Mouse (Mus musculus) MEL (cell line): Measurements from ENCODE around the gene Cdca7. TPM values are rescaled to one million over a fixed set of nuclear protein-coding genes. Genes with fewer than 3 reads are reported as not detected.

ENCODE experiments used
- DNase-seq: peaks from one replicate; pipeline ENCODE4 v3.0.0; 2011; ENCODE audit warnings: low read depth, low spot score
- H3K27ac ChIP-seq: 2 replicates; pipeline ENCODE4 v1.5.1; 2012; ENCODE audit warnings: low read depth, mild to moderate bottlenecking, control low read depth, low read length, moderate library complexity; ENCODE audit not compliant: control insufficient read depth
- H3K27me3 ChIP-seq, 2 experiments: fragments of 150-350 bp in 1 of 2; sonication (generic) in 1 of 2; 2 replicates each; pipeline ENCODE4 v1.6.1; 2012; ENCODE audit warnings: low read length in 2 of 2, mild to moderate bottlenecking in 2 of 2, improper control_type of control experiment in 1 of 2, moderate library complexity in 1 of 2; ENCODE audit not compliant: insufficient read depth in 2 of 2, control insufficient read depth in 1 of 2
- H3K36me3 ChIP-seq, 2 experiments: 2 replicates each; pipeline ENCODE4 v1.6.1; 2012 to 2014; ENCODE audit warnings: low read length in 2 of 2, improper control_type of control experiment in 1 of 2, inconsistent platforms in 1 of 2, mild to moderate bottlenecking in 1 of 2; ENCODE audit not compliant: insufficient read depth in 2 of 2, control insufficient read depth in 1 of 2
- H3K4me1 ChIP-seq, 2 experiments: fragments of 150-350 bp in 1 of 2; sonication (generic) in 1 of 2; 2 replicates each; pipeline ENCODE4 v1.6.1; 2012; ENCODE audit warnings: low read length in 2 of 2, improper control_type of control experiment in 1 of 2, mild to moderate bottlenecking in 1 of 2; ENCODE audit not compliant: insufficient read depth in 2 of 2, control insufficient read depth in 1 of 2
- H3K4me3 ChIP-seq, 2 experiments: fragments of 150-350 bp in 1 of 2; sonication (generic) in 1 of 2; 2 replicates each; pipeline ENCODE4 v1.5.1; 2012; ENCODE audit warnings: low read depth in 2 of 2, low read length in 2 of 2, mild to moderate bottlenecking in 2 of 2, moderate library complexity in 2 of 2, control low read depth in 1 of 2, improper control_type of control experiment in 1 of 2; ENCODE audit not compliant: control insufficient read depth in 1 of 2, insufficient read depth in 1 of 2
- H3K79me2 ChIP-seq: 2 replicates; pipeline ENCODE4 v1.6.1; 2012; ENCODE audit warnings: mild to moderate bottlenecking, low read length, moderate library complexity; ENCODE audit not compliant: control insufficient read depth, poor library complexity, insufficient read depth
- H3K9ac ChIP-seq: 2 replicates; pipeline ENCODE4 v1.6.1; 2012; ENCODE audit warnings: low read depth, mild to moderate bottlenecking, control low read depth, low read length, moderate library complexity; ENCODE audit not compliant: control insufficient read depth, poor library complexity, severe bottlenecking
- H3K9me3 ChIP-seq: fragments of 150-350 bp; sonication (generic); replicated peaks from 2 replicates; pipeline ENCODE4 v1.6.1; 2012; ENCODE audit warnings: mild to moderate bottlenecking, low read length, improper control_type of control experiment, moderate library complexity; ENCODE audit not compliant: insufficient read depth
- CHD1 ChIP-seq: IDR thresholded peaks from 2 replicates; pipeline ENCODE4 v1.6.1; 2012; ENCODE audit warnings: low read depth, mild to moderate bottlenecking, inconsistent platforms, low read length, improper control_type of control experiment
- CHD2 ChIP-seq: IDR thresholded peaks from 2 replicates; pipeline ENCODE4 v1.6.1; 2011; ENCODE audit warnings: low read length, improper control_type of control experiment
- CTCF ChIP-seq, 3 experiments: IDR thresholded peaks in 2 of 3; conservative IDR thresholded peaks in 1 of 3; 2 replicates each; pipeline ENCODE4 v1.5.1; 2011 to 2012; ENCODE audit warnings: low read length in 3 of 3, low read depth in 2 of 3, mild to moderate bottlenecking in 2 of 3, improper control_type of control experiment in 1 of 3, inconsistent platforms in 1 of 3, mixed read lengths in 1 of 3, moderate library complexity in 1 of 3; ENCODE audit not compliant: control insufficient read depth in 1 of 3, insufficient read depth in 1 of 3, poor library complexity in 1 of 3, severe bottlenecking in 1 of 3
- E2F4 ChIP-seq: IDR thresholded peaks from 2 replicates; pipeline ENCODE4 v1.6.1; 2011; ENCODE audit warnings: low read depth, low read length, improper control_type of control experiment, borderline replicate concordance
- ELF1 ChIP-seq: IDR thresholded peaks from 2 replicates; pipeline ENCODE4 v1.6.1; 2014; ENCODE audit warnings: low read depth, mild to moderate bottlenecking, inconsistent platforms, low read length, improper control_type of control experiment, moderate library complexity
- EP300 ChIP-seq, 2 experiments: IDR thresholded peaks; 2 replicates each; pipeline ENCODE4 v1.6.1; 2011; ENCODE audit warnings: improper control_type of control experiment in 2 of 2, low read length in 2 of 2, low read depth in 1 of 2, mild to moderate bottlenecking in 1 of 2
- ETS1 ChIP-seq: IDR thresholded peaks from 2 replicates; pipeline ENCODE4 v1.6.1; 2012; ENCODE audit warnings: low read depth, mild to moderate bottlenecking, inconsistent platforms, low read length, improper control_type of control experiment, moderate library complexity
- GATA1 ChIP-seq: IDR thresholded peaks from 2 replicates; pipeline ENCODE4 v1.6.1; 2011; ENCODE audit warnings: low read depth, low read length, improper control_type of control experiment
- HCFC1 ChIP-seq: IDR thresholded peaks from 2 replicates; pipeline ENCODE4 v1.6.1; 2012; ENCODE audit warnings: low read depth, mild to moderate bottlenecking, inconsistent platforms, low read length, improper control_type of control experiment, moderate library complexity
- JUND ChIP-seq: IDR thresholded peaks from 2 replicates; pipeline ENCODE4 v1.6.1; 2011; ENCODE audit warnings: low read depth, mild to moderate bottlenecking, improper control_type of control experiment, low read length
- KAT2A ChIP-seq: conservative IDR thresholded peaks from 2 replicates; pipeline ENCODE4 v1.6.1; 2012; ENCODE audit warnings: low read depth, low read length, improper control_type of control experiment, inconsistent platforms
- MAFK ChIP-seq: IDR thresholded peaks from 2 replicates; pipeline ENCODE4 v1.6.1; 2011; ENCODE audit warnings: low read depth, mild to moderate bottlenecking, low read length, improper control_type of control experiment, borderline replicate concordance
- MAX ChIP-seq: IDR thresholded peaks from 2 replicates; pipeline ENCODE4 v1.6.1; 2011; ENCODE audit warnings: low read length, improper control_type of control experiment
- MAZ ChIP-seq: IDR thresholded peaks from 2 replicates; pipeline ENCODE4 v1.6.1; 2012; ENCODE audit warnings: low read depth, mild to moderate bottlenecking, inconsistent platforms, low read length, improper control_type of control experiment
- MXI1 ChIP-seq: IDR thresholded peaks from 2 replicates; pipeline ENCODE4 v1.6.1; 2011; ENCODE audit warnings: mild to moderate bottlenecking, low read depth, low read length, improper control_type of control experiment
- MYB ChIP-seq: IDR thresholded peaks from 2 replicates; pipeline ENCODE4 v1.6.1; 2011; ENCODE audit warnings: mild to moderate bottlenecking, low read depth, low read length, improper control_type of control experiment
- MYC ChIP-seq: IDR thresholded peaks from 2 replicates; pipeline ENCODE4 v1.6.1; 2011; ENCODE audit warnings: low read depth, mild to moderate bottlenecking, low read length, improper control_type of control experiment, moderate library complexity
- NELFE ChIP-seq: IDR thresholded peaks from 2 replicates; pipeline ENCODE4 v1.6.1; 2011; ENCODE audit warnings: low read depth, low read length, improper control_type of control experiment
- NRF1 ChIP-seq: IDR thresholded peaks from 2 replicates; pipeline ENCODE4 v1.6.1; 2014; ENCODE audit warnings: low read depth, mild to moderate bottlenecking, inconsistent platforms, low read length, improper control_type of control experiment, moderate library complexity; ENCODE audit not compliant: poor library complexity, insufficient read depth, severe bottlenecking
- POLR2AphosphoS5 ChIP-seq: IDR thresholded peaks from 2 replicates; pipeline ENCODE4 v1.6.1; 2012; ENCODE audit warnings: low read depth, borderline replicate concordance, mild to moderate bottlenecking, inconsistent platforms, low read length, moderate library complexity, mixed read lengths
- RCOR1 ChIP-seq: IDR thresholded peaks from 2 replicates; pipeline ENCODE4 v1.6.1; 2012; ENCODE audit warnings: low read depth, mild to moderate bottlenecking, inconsistent platforms, low read length, improper control_type of control experiment
- SIN3A ChIP-seq: IDR thresholded peaks from 2 replicates; pipeline ENCODE4 v1.6.1; 2012; ENCODE audit warnings: low read length, improper control_type of control experiment, inconsistent platforms
- SMC3 ChIP-seq: IDR thresholded peaks from 2 replicates; pipeline ENCODE4 v1.6.1; 2011; ENCODE audit warnings: low read depth, low read length, improper control_type of control experiment
- TBP ChIP-seq: IDR thresholded peaks from 2 replicates; pipeline ENCODE4 v1.8.0; 2011; ENCODE audit warnings: low read depth, low read length, improper control_type of control experiment
- TCF12 ChIP-seq: IDR thresholded peaks from 2 replicates; pipeline ENCODE4 v1.6.1; 2014; ENCODE audit warnings: low read depth, mild to moderate bottlenecking, inconsistent platforms, low read length, improper control_type of control experiment, moderate library complexity
- UBTF ChIP-seq: IDR thresholded peaks from 2 replicates; pipeline ENCODE4 v1.6.1; 2012; ENCODE audit warnings: low read depth, mild to moderate bottlenecking, inconsistent platforms, low read length, improper control_type of control experiment, moderate library complexity, borderline replicate concordance; ENCODE audit not compliant: insufficient read depth
- USF1 ChIP-seq: IDR thresholded peaks from 2 replicates; pipeline ENCODE4 v1.6.1; 2014; ENCODE audit warnings: low read depth, mild to moderate bottlenecking, inconsistent platforms, low read length, improper control_type of control experiment, moderate library complexity
- ZC3H11A ChIP-seq: IDR thresholded peaks from 2 replicates; pipeline ENCODE4 v1.6.1; 2012; ENCODE audit warnings: low read depth, mild to moderate bottlenecking, inconsistent platforms, low read length, improper control_type of control experiment
- ZKSCAN1 ChIP-seq: IDR thresholded peaks from 2 replicates; pipeline ENCODE4 v1.6.1; 2012; ENCODE audit warnings: low read depth, mild to moderate bottlenecking, inconsistent platforms, low read length, improper control_type of control experiment, moderate library complexity
- polyA plus RNA-seq, 2 experiments: library from polyadenylated mRNA; stranded (reverse) in 1 of 2; unstranded in 1 of 2; fragments of >175 nt in 1 of 2; fragments of >200 nt in 1 of 2; gene quantifications; 2 replicates each; pipeline versions ENCODE4 v1.2.1 to v1.2.4; 2012; ENCODE audit warnings: low replicate concordance in 2 of 2, low read depth in 1 of 2; ENCODE audit not compliant: insufficient read length in 2 of 2, insufficient read depth in 1 of 2, missing spikeins in 1 of 2
- total RNA-seq: library from RNA; depleted of rRNA; stranded (reverse); fragments of 300-350 nt; gene quantifications from 2 replicates; pipeline ENCODE4 v1.2.3, GENCODE M21; 2012

Cdca7 gene
- total and polyA plus RNA-seq, 3 experiments = 97.2 to 175 (median 123) TPM

- no peak for DNase-seq
- no peaks in the 10 kb centered on the region for H3K27me3 ChIP-seq
- TF ChIP-seq CHD1 = no peak
- no peak for TF ChIP-seq SMC3
- TF ChIP-seq POLR2AphosphoS5 = no peak
- TF ChIP-seq MYB = no peak
- no peak for TF ChIP-seq UBTF
- no peak for TF ChIP-seq CHD2
- no peak for TF ChIP-seq HCFC1
- TF ChIP-seq MAZ = no peak
- TF ChIP-seq MXI1 = no peak
- TF ChIP-seq JUND = no peak
- TF ChIP-seq NRF1 = no peak
- TF ChIP-seq TBP = no peak
- TF ChIP-seq GATA1 = no peak
- no peak for TF ChIP-seq MAFK
- no peak overlapping the region for H3K27ac ChIP-seq
- no peak overlapping the region for H3K4me3 ChIP-seq
- H3K36me3 ChIP-seq = no peaks in the 10 kb centered on the region; a peak in 1 of 4 replicates
- H3K4me1 ChIP-seq = no peaks in the 10 kb centered on the region
- no peaks in the 10 kb centered on the region for H3K9me3 ChIP-seq
- H3K79me2 ChIP-seq = no peaks in the 10 kb centered on the region
- H3K9ac ChIP-seq = no peak overlapping the region
Observed at GRCm38 (mm10) chr2:72456189-72456588, 19.8 kb upstream of the Cdca7 start.

GRCm38 (mm10) chr2:72464376-72465014, 11.5 kb upstream of the Cdca7 start:
- H3K27ac ChIP-seq = peak overlapping the region; percentile 43
- no peaks in the 10 kb centered on the region for H3K79me2 ChIP-seq
- H3K9ac ChIP-seq = peak overlapping the region; percentile 58
- H3K36me3 ChIP-seq = peaks cover 0 to 7% of the 10 kb centered on the region in 2 experiments; a peak in 2 of 4 replicates
- peak overlapping the region; percentile 26 to 77 for H3K4me3 ChIP-seq
- peaks cover 4 to 5% of the 10 kb centered on the region in 2 experiments; a peak in 3 of 4 replicates for H3K4me1 ChIP-seq
- DNase-seq = peak; percentile 76
- H3K9me3 ChIP-seq = no peaks in the 10 kb centered on the region
- no peaks in the 10 kb centered on the region for H3K27me3 ChIP-seq
- TF ChIP-seq ELF1 (peak; percentile 59; the same call in 1 of the 2 replicates), TCF12 (0 out of 2 replicates have a peak, but pooled peaks have one; percentile 25), ZKSCAN1 (no peak), SIN3A (peak; percentile 55; the same call in 1 of the 2 replicates), E2F4 (no peak), MAX (no peak), ETS1 (peak; percentile 58; the same call in 1 of the 2 replicates), KAT2A (no peak), MAFK (no peak), JUND (peak; percentile 69; the same call in 1 of the 2 replicates), CTCF (IDR thresholded peaks at IDR 0.05 in 2 of 3, conservative IDR thresholded peaks at IDR 0.05 in 1 of 3; ENCODE audit: control insufficient read depth in 1 of 3, insufficient read depth in 1 of 3, low read depth in 2 of 3, low read length in 3 of 3, poor library complexity in 1 of 3, severe bottlenecking in 1 of 3) (no peak), ZC3H11A (no peak), RCOR1 (peak; percentile 69), CHD1 (no peak), NELFE (no peak; the same call in 1 of the 2 replicates), USF1 (no peak), EP300 (IDR thresholded peaks at IDR 0.05; ENCODE audit: low read depth in 1 of 2, low read length in 2 of 2) (peak; percentile 60 to 89), CHD2 (no peak), UBTF (no peak), GATA1 (peak; percentile 86), HCFC1 (0 out of 2 replicates have a peak, but pooled peaks have one; percentile 37), MYC (peak; percentile 57; the same call in 1 of the 2 replicates)
